In genomic region chr11:32035831-32036230, GRCm38 (mm10) we compare ENCODE assay signal across 27 mouse cellular contexts. TPM values are rescaled to one million over a fixed set of nuclear protein-coding genes. Genes with fewer than 3 reads are reported as not detected.
DNase-seq lines count a peak whose midpoint lies in the region; ATAC-seq and TF ChIP-seq lines count a peak whose summit lies in the region.
"Had no signal": no experiment of that assay in that cellular context is flagged by ENCODE, and none has a peak within 500 bp of the region (broad histone marks: within the 10 kb centered on the region; RNA-seq: fewer than 3 reads in every experiment).

No protein-coding gene starts in this region.

- no peaks in the 10 kb centered on the region for H3K27me3 ChIP-seq in hindbrain, embryonic 14.5 days (ENCODE audit: control insufficient read depth, insufficient read depth, low read length)
- no peaks in the 10 kb centered on the region for H3K27me3 ChIP-seq in hindbrain, embryonic 16.5 days (replicated peaks; ENCODE audit: control insufficient read depth, insufficient read depth, low read length)
- H3K27me3 ChIP-seq in neural tube, embryonic 15.5 days (replicated peaks): no peaks in the 10 kb centered on the region
- no peaks in the 10 kb centered on the region for H3K27me3 ChIP-seq in embryonic facial prominence, embryonic 10.5 days (replicated peaks; ENCODE audit: low read depth, poor library complexity, severe bottlenecking)
- H3K27me3 ChIP-seq: embryonic facial prominence, embryonic 13.5 days; limb, embryonic 12.5 days; stomach, embryonic 15.5 days had no signal

- WGBS in hindbrain, embryonic 14.5 days: 74% methylated on average over 5 of the region's 5 CpGs
- 80% methylated on average over 5 of the region's 5 CpGs for WGBS in hindbrain, embryonic 16.5 days
- WGBS in neural tube, embryonic 15.5 days: 76% methylated on average over 5 of the region's 5 CpGs
- 71% methylated on average over 5 of the region's 5 CpGs for WGBS in embryonic facial prominence, embryonic 10.5 days

- no peak overlapping the region for H3K4me2 ChIP-seq in hindbrain, embryonic 14.5 days (replicated peaks)
- H3K4me2 ChIP-seq in hindbrain, embryonic 16.5 days (ENCODE audit: low read length): no peak overlapping the region
- no peak overlapping the region for H3K4me2 ChIP-seq in neural tube, embryonic 15.5 days
- H3K4me2 ChIP-seq: embryonic facial prominence, embryonic 13.5 days; limb, embryonic 12.5 days; liver, embryonic 11.5 days; stomach, embryonic 15.5 days had no signal

- peaks cover 27% of the 10 kb centered on the region; the same call in 1 of the 2 replicates for H3K4me1 ChIP-seq in hindbrain, embryonic 14.5 days (replicated peaks; ENCODE audit: control insufficient read depth, insufficient read depth, low read length)
- H3K4me1 ChIP-seq in hindbrain, embryonic 16.5 days (ENCODE audit: control insufficient read depth, insufficient read depth, low read depth, low read length): peaks cover 23% of the 10 kb centered on the region
- peaks cover 39% of the 10 kb centered on the region for H3K4me1 ChIP-seq in neural tube, embryonic 15.5 days
- peaks cover 7% of the 10 kb centered on the region; the same call in 1 of the 2 replicates for H3K4me1 ChIP-seq in embryonic facial prominence, embryonic 10.5 days
- H3K4me1 ChIP-seq: embryonic facial prominence, embryonic 13.5 days; stomach, embryonic 15.5 days had no signal

- TF ChIP-seq CTCF in layer of hippocampus, adult 2 months (conservative IDR thresholded peaks at IDR 0.05): no peak

- H3K9ac ChIP-seq in hindbrain, embryonic 14.5 days: no peak overlapping the region
- H3K9ac ChIP-seq in hindbrain, embryonic 16.5 days (ENCODE audit: low read depth, low read length): no peak overlapping the region
- no peak overlapping the region for H3K9ac ChIP-seq in neural tube, embryonic 15.5 days (replicated peaks)
- H3K9ac ChIP-seq: embryonic facial prominence, embryonic 13.5 days; limb, embryonic 12.5 days; liver, postnatal 0 days; stomach, embryonic 15.5 days had no signal

- H3K9me3 ChIP-seq in hindbrain, embryonic 14.5 days (ENCODE audit: control insufficient read depth, low read length): no peaks in the 10 kb centered on the region
- H3K9me3 ChIP-seq in hindbrain, embryonic 16.5 days (ENCODE audit: control insufficient read depth, low read length): no peaks in the 10 kb centered on the region
- H3K9me3 ChIP-seq in neural tube, embryonic 15.5 days (replicated peaks): no peaks in the 10 kb centered on the region
- H3K9me3 ChIP-seq in embryonic facial prominence, embryonic 10.5 days: no peaks in the 10 kb centered on the region
- H3K9me3 ChIP-seq: embryonic facial prominence, embryonic 13.5 days; limb, embryonic 12.5 days; stomach, embryonic 15.5 days had no signal

- H3K27ac ChIP-seq in layer of hippocampus, adult 2 months: peak overlapping the region; percentile 44; the same call in 1 of the 2 replicates
- H3K27ac ChIP-seq in hindbrain, embryonic 14.5 days: 0 out of 2 replicates have a peak overlapping the region, but pooled peaks have one; percentile 41
- 0 out of 2 replicates have a peak overlapping the region, but pooled peaks have one; percentile 12 for H3K27ac ChIP-seq in hindbrain, embryonic 16.5 days (ENCODE audit: low read depth, low read length)
- H3K27ac ChIP-seq in neural tube, embryonic 15.5 days (replicated peaks): peak overlapping the region; percentile 49; the same call in 1 of the 2 replicates
- no peak overlapping the region for H3K27ac ChIP-seq in embryonic facial prominence, embryonic 10.5 days (replicated peaks)
- H3K27ac ChIP-seq: embryonic facial prominence, embryonic 13.5 days; heart, adult 2 months; limb, embryonic 12.5 days; stomach, embryonic 15.5 days had no signal

- H3K36me3 ChIP-seq in hindbrain, embryonic 14.5 days (replicated peaks; ENCODE audit: control insufficient read depth, insufficient read depth): peaks cover 15% of the 10 kb centered on the region
- no peaks in the 10 kb centered on the region; the same call in 1 of the 2 replicates for H3K36me3 ChIP-seq in hindbrain, embryonic 16.5 days (ENCODE audit: control insufficient read depth, insufficient read depth, low read length)
- H3K36me3 ChIP-seq in neural tube, embryonic 15.5 days: peaks cover 4% of the 10 kb centered on the region; the same call in 1 of the 2 replicates
- no peaks in the 10 kb centered on the region for H3K36me3 ChIP-seq in embryonic facial prominence, embryonic 10.5 days (replicated peaks)
- H3K36me3 ChIP-seq: embryonic facial prominence, embryonic 13.5 days; limb, embryonic 12.5 days; stomach, embryonic 15.5 days had no signal

- H3K4me3 ChIP-seq in layer of hippocampus, adult 2 months: no peak overlapping the region
- no peak overlapping the region for H3K4me3 ChIP-seq in hindbrain, embryonic 14.5 days (replicated peaks; ENCODE audit: low read length)
- H3K4me3 ChIP-seq in hindbrain, embryonic 16.5 days (ENCODE audit: low read length): no peak overlapping the region
- no peak overlapping the region for H3K4me3 ChIP-seq in neural tube, embryonic 15.5 days (replicated peaks)
- H3K4me3 ChIP-seq in embryonic facial prominence, embryonic 10.5 days: no peak overlapping the region
- H3K4me3 ChIP-seq: embryonic facial prominence, embryonic 13.5 days; erythroblast, embryonic 14.5 days; heart, adult 2 months; limb, embryonic 12.5 days; stomach, embryonic 15.5 days had no signal

- ATAC-seq in hindbrain, embryonic 14.5 days (ENCODE audit: low FRiP score): no peak
- no peak for ATAC-seq in hindbrain, embryonic 16.5 days
- ATAC-seq in neural tube, embryonic 15.5 days (ENCODE audit: low FRiP score): no peak
- ATAC-seq: forebrain, embryonic 16.5 days; liver, postnatal 0 days; lung, postnatal 0 days had no signal

- DNase-seq in layer of hippocampus, adult 2 months (ENCODE audit: low spot score in 2 of 2): no peak
- no peak for DNase-seq in layer of hippocampus, adult 18-20 months (ENCODE audit: low spot score in 2 of 2)
- DNase-seq in hindbrain, embryonic 14.5 days (ENCODE audit: low spot score): no peak
- no peak for DNase-seq in lung, postnatal 36 days
- DNase-seq in embryonic facial prominence, embryonic 10.5 days (ENCODE audit: low spot score): no peak
- DNase-seq: adrenal gland, adult 8-10 months; cerebellum, adult 18-20 months; cerebellum, postnatal 14 days; gastrocnemius, postnatal 36 days; heart, adult 2 months; kidney, adult 2 months; kidney, postnatal 10 days; liver, postnatal 0 days; right cerebral cortex, adult 18-20 months; thymus, postnatal 25 days had no signal

RNA-seq across cellular contexts. Expression of gene Nsg2, which starts 35.6 kb away (rescaled TPM):
- total RNA-seq in layer of hippocampus, adult 2 months (2021): 100 to 1,000 TPM; 662 to 700 TPM
- 100 to 1,000 TPM; 720 to 722 TPM for total RNA-seq in layer of hippocampus, adult 18-20 months (2021)
- 157 and 172 TPM in 2 replicates for polyA plus RNA-seq in hindbrain, embryonic 14.5 days (2014; fragmentation: Nextera tagmentation; extraction: Ambion mirVana)
- polyA plus RNA-seq in hindbrain, embryonic 16.5 days (2015; fragmentation: Nextera tagmentation; extraction: Ambion mirVana): 530 and 557 TPM in 2 replicates
- polyA plus RNA-seq in neural tube, embryonic 15.5 days (2015; fragmentation: Nextera tagmentation; extraction: Ambion mirVana): 394 and 482 TPM in 2 replicates
- polyA plus RNA-seq in embryonic facial prominence, embryonic 10.5 days (2016; fragmentation: Nextera tagmentation; extraction: Ambion mirVana): 10.1 and 11.3 TPM in 2 replicates
- total RNA-seq: gastrocnemius, adult 18-20 months; MEL had no signal
- polyA plus RNA-seq: C2C12; erythroblast, embryonic 14.5 days; liver, postnatal 0 days had no signal

Comparison
In these comparisons a context has a peak if more than half of its experiments do, and no peak if none do; other contexts are left out.
1. RNA of gene Nsg2, which starts 35.6 kb away (polyA plus RNA-seq): 530 to 557 TPM in hindbrain, embryonic 16.5 days, 394 to 482 TPM in neural tube, embryonic 15.5 days and 157 to 172 TPM in hindbrain, embryonic 14.5 days; 10.1 to 11.3 TPM in embryonic facial prominence, embryonic 10.5 days; every median in the first group is over 10 times any median in the second.